Mouse (Mus musculus): ENCODE data around the gene Tox3. TPM values are rescaled to one million over a fixed set of nuclear protein-coding genes. Genes with fewer than 3 reads are reported as not detected.

Gene Tox3
- polyA plus RNA-seq, 1 experiment from 2014 or later = 7.9 TPM

- Histone ChIP-seq H3K27me3 (replicated peaks; ENCODE audit: low read depth, poor library complexity, severe bottlenecking) (no peaks in the 10 kb centered on the region), H3K27ac (replicated peaks) (no peak overlapping the region), H3K36me3 (replicated peaks) (0 out of 2 replicates have a peak, but pooled peaks cover 15% of the 10 kb centered on the region), H3K4me3 (no peak overlapping the region), H3K9me3 (no peaks in the 10 kb centered on the region), H3K4me1 (no peaks in the 10 kb centered on the region)
- 88% methylated on average over 7 of the region's 7 CpGs for WGBS
- no peak for DNase-seq (ENCODE audit: low spot score)
Measured at GRCm38 (mm10) chr8:90314312-90314711, 33.8 kb downstream of the Tox3 start.

- Histone ChIP-seq H3K4me1 (peaks cover 14% of the 10 kb centered on the region; the same call in 1 of the 2 replicates), H3K27ac (replicated peaks) (no peak overlapping the region), H3K36me3 (replicated peaks) (peaks cover 12% of the 10 kb centered on the region), H3K4me3 (no peak overlapping the region), H3K27me3 (replicated peaks; ENCODE audit: low read depth, poor library complexity, severe bottlenecking) (no peaks in the 10 kb centered on the region), H3K9me3 (peaks cover 5% of the 10 kb centered on the region; the same call in 1 of the 2 replicates)
- no peak for DNase-seq (ENCODE audit: low spot score)
- 92% methylated on average over 12 of the region's 12 CpGs for WGBS
Measured at GRCm38 (mm10) chr8:90302951-90303350, 45.2 kb downstream of the Tox3 start.

GRCm38 (mm10) chr8:90302252-90302651 is 45.9 kb downstream of the Tox3 start:
- DNase-seq (ENCODE audit: low spot score) = no peak
- H3K9me3 ChIP-seq = peaks cover 5% of the 10 kb centered on the region; the same call in 1 of the 2 replicates
- no peak overlapping the region for H3K4me3 ChIP-seq
- WGBS = 79% methylated on average over 5 of the region's 5 CpGs
- no peak overlapping the region for H3K27ac ChIP-seq (replicated peaks)
- peaks cover 18% of the 10 kb centered on the region for H3K4me1 ChIP-seq
- no peaks in the 10 kb centered on the region for H3K27me3 ChIP-seq (replicated peaks; ENCODE audit: low read depth, poor library complexity, severe bottlenecking)
- H3K36me3 ChIP-seq (replicated peaks) = peaks cover 11% of the 10 kb centered on the region

- Histone ChIP-seq H3K4me1 (peaks cover 21% of the 10 kb centered on the region), H3K27ac (replicated peaks) (no peak overlapping the region), H3K9me3 (peaks cover under 1% of the 10 kb centered on the region; the same call in 1 of the 2 replicates), H3K36me3 (replicated peaks) (peaks cover 6% of the 10 kb centered on the region), H3K27me3 (replicated peaks; ENCODE audit: low read depth, poor library complexity, severe bottlenecking) (no peaks in the 10 kb centered on the region), H3K4me3 (no peak overlapping the region)
- DNase-seq (ENCODE audit: low spot score) = no peak
- WGBS = 56% methylated on average over 5 of the region's 5 CpGs
Measured at GRCm38 (mm10) chr8:90301543-90301942, 46.6 kb downstream of the Tox3 start.

- Histone ChIP-seq H3K27ac (replicated peaks) (no peak overlapping the region), H3K27me3 (replicated peaks; ENCODE audit: low read depth, poor library complexity, severe bottlenecking) (no peaks in the 10 kb centered on the region), H3K4me3 (no peak overlapping the region), H3K36me3 (replicated peaks) (peaks cover 7% of the 10 kb centered on the region), H3K9me3 (no peaks in the 10 kb centered on the region), H3K4me1 (peaks cover 21% of the 10 kb centered on the region)
- no peak for DNase-seq (ENCODE audit: low spot score)
- WGBS = 75% methylated on average over 2 of the region's 2 CpGs
Measured at GRCm38 (mm10) chr8:90300973-90301372, 47.2 kb downstream of the Tox3 start.

GRCm38 (mm10) chr8:90294061-90294460 is 54.1 kb downstream of the Tox3 start:
- no peaks in the 10 kb centered on the region for H3K9me3 ChIP-seq
- no peak for DNase-seq (ENCODE audit: low spot score)
- peaks cover 17% of the 10 kb centered on the region for H3K36me3 ChIP-seq (replicated peaks)
- no peaks in the 10 kb centered on the region for H3K27me3 ChIP-seq (replicated peaks; ENCODE audit: low read depth, poor library complexity, severe bottlenecking)
- 56% methylated on average over 3 of the region's 3 CpGs for WGBS
- peaks cover 7% of the 10 kb centered on the region; the same call in 1 of the 2 replicates for H3K4me1 ChIP-seq
- no peak overlapping the region for H3K4me3 ChIP-seq
- H3K27ac ChIP-seq (replicated peaks) = no peak overlapping the region

GRCm38 (mm10) chr8:90290811-90291210 is 57.3 kb downstream of the Tox3 start:
- no peaks in the 10 kb centered on the region for H3K27me3 ChIP-seq (replicated peaks; ENCODE audit: low read depth, poor library complexity, severe bottlenecking)
- WGBS = 96% methylated on average over 6 of the region's 6 CpGs
- H3K4me1 ChIP-seq = no peaks in the 10 kb centered on the region
- no peak overlapping the region for H3K27ac ChIP-seq (replicated peaks)
- DNase-seq (ENCODE audit: low spot score) = no peak
- peaks cover 8% of the 10 kb centered on the region for H3K36me3 ChIP-seq (replicated peaks)
- no peak overlapping the region for H3K4me3 ChIP-seq
- no peaks in the 10 kb centered on the region for H3K9me3 ChIP-seq

- DNase-seq (ENCODE audit: low spot score) = no peak
- Histone ChIP-seq H3K27ac (replicated peaks) (no peak overlapping the region), H3K36me3 (replicated peaks) (no peaks in the 10 kb centered on the region), H3K4me1 (peaks cover 8% of the 10 kb centered on the region; the same call in 1 of the 2 replicates), H3K4me3 (no peak overlapping the region), H3K27me3 (replicated peaks; ENCODE audit: low read depth, poor library complexity, severe bottlenecking) (no peaks in the 10 kb centered on the region), H3K9me3 (no peaks in the 10 kb centered on the region)
- 82% methylated on average over 9 of the region's 9 CpGs for WGBS
Measured at GRCm38 (mm10) chr8:90276722-90277121, 71.4 kb downstream of the Tox3 start.

- no peak for DNase-seq (ENCODE audit: low spot score)
- WGBS = 85% methylated on average over 7 of the region's 7 CpGs
Measured at GRCm38 (mm10) chr8:90273182-90273581, 75.0 kb downstream of the Tox3 start.

GRCm38 (mm10) chr8:90271920-90272319 is 76.2 kb downstream of the Tox3 start:
- Histone ChIP-seq H3K27me3 (replicated peaks; ENCODE audit: low read depth, poor library complexity, severe bottlenecking) (no peaks in the 10 kb centered on the region), H3K36me3 (replicated peaks) (peaks cover 7% of the 10 kb centered on the region), H3K9me3 (no peaks in the 10 kb centered on the region), H3K4me3 (no peak overlapping the region), H3K4me1 (peaks cover 9% of the 10 kb centered on the region; the same call in 1 of the 2 replicates), H3K27ac (replicated peaks) (no peak overlapping the region)
- WGBS = 95% methylated on average over 10 of the region's 10 CpGs
- no peak for DNase-seq (ENCODE audit: low spot score)

More at GRCm38 (mm10) chr8:90273182-90273581, 75.0 kb downstream of the Tox3 start:
- no peak overlapping the region for H3K4me3 ChIP-seq
- H3K27ac ChIP-seq (replicated peaks) = no peak overlapping the region
- peaks cover 8% of the 10 kb centered on the region; the same call in 1 of the 2 replicates for H3K4me1 ChIP-seq
- peaks cover 7% of the 10 kb centered on the region for H3K36me3 ChIP-seq (replicated peaks)
- H3K27me3 ChIP-seq (replicated peaks; ENCODE audit: low read depth, poor library complexity, severe bottlenecking) = no peaks in the 10 kb centered on the region
- no peaks in the 10 kb centered on the region for H3K9me3 ChIP-seq

GRCm38 (mm10) chr8:90267698-90268256 is 80.4 kb downstream of the Tox3 start:
- H3K27ac ChIP-seq (replicated peaks) = no peak overlapping the region
- 73% methylated on average over 12 of the region's 12 CpGs for WGBS
- H3K27me3 ChIP-seq (replicated peaks; ENCODE audit: low read depth, poor library complexity, severe bottlenecking) = no peaks in the 10 kb centered on the region
- no peak overlapping the region for H3K4me3 ChIP-seq
- no peak for DNase-seq (ENCODE audit: low spot score)
- 0 out of 2 replicates have a peak, but pooled peaks cover 4% of the 10 kb centered on the region for H3K4me1 ChIP-seq
- no peaks in the 10 kb centered on the region for H3K9me3 ChIP-seq
- peaks cover 10% of the 10 kb centered on the region for H3K36me3 ChIP-seq (replicated peaks)

- H3K4me1 ChIP-seq = 0 out of 2 replicates have a peak, but pooled peaks cover 4% of the 10 kb centered on the region
- no peaks in the 10 kb centered on the region for H3K9me3 ChIP-seq
- no peaks in the 10 kb centered on the region for H3K27me3 ChIP-seq (replicated peaks; ENCODE audit: low read depth, poor library complexity, severe bottlenecking)
- peaks cover 10% of the 10 kb centered on the region for H3K36me3 ChIP-seq (replicated peaks)
- WGBS = 92% methylated on average over 3 of the region's 3 CpGs
- DNase-seq (ENCODE audit: low spot score) = no peak
- no peak overlapping the region for H3K4me3 ChIP-seq
- no peak overlapping the region for H3K27ac ChIP-seq (replicated peaks)
Measured at GRCm38 (mm10) chr8:90266986-90267385, 81.2 kb downstream of the Tox3 start.

GRCm38 (mm10) chr8:90266239-90266638 is 81.9 kb downstream of the Tox3 start:
- WGBS = 91% methylated on average over 8 of the region's 8 CpGs
- Histone ChIP-seq H3K27ac (replicated peaks) (no peak overlapping the region), H3K27me3 (replicated peaks; ENCODE audit: low read depth, poor library complexity, severe bottlenecking) (no peaks in the 10 kb centered on the region), H3K9me3 (no peaks in the 10 kb centered on the region), H3K4me3 (no peak overlapping the region), H3K4me1 (0 out of 2 replicates have a peak, but pooled peaks cover 4% of the 10 kb centered on the region), H3K36me3 (replicated peaks) (peaks cover 10% of the 10 kb centered on the region)
- no peak for DNase-seq (ENCODE audit: low spot score)
